Mouse (Mus musculus): ENCODE results near the gene Dmpk. TPM values are rescaled to one million over a fixed set of nuclear protein-coding genes. Genes with fewer than 3 reads are reported as not detected.
A peak's percentile ranks its signal among the peaks of the same experiment; 100 is the strongest.

The Dmpk gene
- polyA plus RNA-seq (2015; fragmentation: Nextera tagmentation; extraction: Ambion mirVana), result 22.6 and 23.1 TPM in 2 replicates

- no peaks in the 10 kb centered on the region for H3K27me3 ChIP-seq
- H3K4me2 ChIP-seq (replicated peaks), result peak within 1 kb of the TSS; percentile 50
- peaks cover 69% of the 10 kb centered on the region for H3K36me3 ChIP-seq
- 42% methylated on average over 10 of the region's 10 CpGs for WGBS
- peak within 1 kb of the TSS; percentile 27 for H3K4me3 ChIP-seq
- H3K9ac ChIP-seq, result peak within 1 kb of the TSS; percentile 46; the same call in 1 of the 2 replicates
- H3K9me3 ChIP-seq, result no peaks in the 10 kb centered on the region
- peaks cover 48% of the 10 kb centered on the region for H3K4me1 ChIP-seq
- H3K27ac ChIP-seq, result peak within 1 kb of the TSS; percentile 49; the same call in 1 of the 2 replicates
- peak; percentile 25; the same call in 1 of the 2 replicates for ATAC-seq (ENCODE audit: low FRiP score, low read depth)
Measured at GRCm38 (mm10) chr7:19083701-19084100, at the start of gene Dmpk. TSS of gene Dmpk (plus strand) at chr7:19083849.

DNA sequence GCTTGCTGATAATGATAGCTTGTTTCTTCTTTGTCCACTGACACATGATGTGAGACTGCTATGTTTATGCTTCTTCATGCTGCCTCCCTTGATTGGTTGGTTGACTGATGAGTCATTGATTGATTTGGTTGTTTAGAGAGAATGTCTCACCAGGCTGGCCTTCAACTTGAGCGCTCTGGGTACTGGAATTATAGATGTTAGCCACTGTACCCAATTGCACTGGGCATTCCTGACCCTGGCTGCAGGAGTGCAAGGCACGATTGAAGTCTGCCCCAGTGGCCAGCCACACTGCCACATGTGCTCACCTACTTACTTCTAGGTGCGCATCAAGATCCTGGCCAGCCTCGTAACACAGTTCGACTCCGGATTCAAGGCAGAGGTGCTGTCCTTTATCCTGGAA is 39.0 kb upstream of the Dmpk start:
- Histone ChIP-seq H3K27me3 (no peaks in the 10 kb centered on the region), H3K27ac (no peak overlapping the region), H3K4me1 (no peaks in the 10 kb centered on the region), H3K36me3 (peaks cover 100% of the 10 kb centered on the region), H3K9ac (no peak overlapping the region), H3K4me2 (replicated peaks) (no peak overlapping the region), H3K4me3 (no peak overlapping the region), H3K9me3 (no peaks in the 10 kb centered on the region)
- WGBS, result 97% methylated on average over 6 of the region's 6 CpGs
- ATAC-seq (ENCODE audit: low FRiP score, low read depth), result no peak

DNA sequence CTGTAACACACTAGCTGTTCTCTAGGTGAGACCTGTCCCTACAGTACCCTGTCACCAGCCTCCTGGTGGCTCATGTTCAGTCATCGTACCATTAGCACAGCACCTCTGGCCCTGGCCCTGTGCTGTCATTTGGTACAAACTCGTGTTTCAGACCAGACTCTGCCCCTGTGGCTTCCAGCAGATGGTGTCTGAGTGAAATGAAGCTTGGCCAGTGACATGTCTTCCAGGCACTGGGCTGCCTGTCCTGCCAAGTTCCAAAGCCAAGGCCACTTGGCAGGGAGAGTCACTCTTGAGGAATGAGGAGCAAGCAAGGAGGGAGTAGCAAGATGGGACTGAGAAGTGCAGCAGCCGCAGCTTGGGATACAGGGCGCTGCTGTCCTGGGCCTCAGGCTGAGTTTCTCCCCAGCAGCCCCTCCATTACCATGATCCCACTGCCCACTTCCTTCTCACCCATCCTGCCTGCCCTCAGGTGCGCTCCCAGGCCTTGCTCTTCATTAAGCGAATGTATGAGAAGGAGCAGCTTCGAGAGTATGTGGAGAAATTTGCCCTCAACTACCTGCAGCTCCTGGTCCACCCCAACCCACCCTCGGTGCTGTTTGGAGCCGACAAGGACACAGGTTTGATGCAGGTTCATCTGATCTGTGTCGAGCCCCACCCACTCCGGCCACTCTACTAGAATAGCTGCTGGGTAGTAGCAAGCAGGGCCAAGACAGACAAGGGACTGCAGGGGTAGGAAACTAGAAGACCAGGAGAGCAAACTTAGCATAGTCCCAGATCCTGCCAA is 37.2 kb upstream of the Dmpk start:
- Histone ChIP-seq H3K9ac (no peak overlapping the region), H3K4me1 (no peaks in the 10 kb centered on the region), H3K4me2 (replicated peaks) (no peak overlapping the region), H3K4me3 (no peak overlapping the region), H3K9me3 (no peaks in the 10 kb centered on the region), H3K36me3 (peaks cover 100% of the 10 kb centered on the region), H3K27ac (no peak overlapping the region), H3K27me3 (no peaks in the 10 kb centered on the region)
- 92% methylated on average over 11 of the region's 11 CpGs for WGBS
- ATAC-seq (ENCODE audit: low FRiP score, low read depth), result no peak

DNA sequence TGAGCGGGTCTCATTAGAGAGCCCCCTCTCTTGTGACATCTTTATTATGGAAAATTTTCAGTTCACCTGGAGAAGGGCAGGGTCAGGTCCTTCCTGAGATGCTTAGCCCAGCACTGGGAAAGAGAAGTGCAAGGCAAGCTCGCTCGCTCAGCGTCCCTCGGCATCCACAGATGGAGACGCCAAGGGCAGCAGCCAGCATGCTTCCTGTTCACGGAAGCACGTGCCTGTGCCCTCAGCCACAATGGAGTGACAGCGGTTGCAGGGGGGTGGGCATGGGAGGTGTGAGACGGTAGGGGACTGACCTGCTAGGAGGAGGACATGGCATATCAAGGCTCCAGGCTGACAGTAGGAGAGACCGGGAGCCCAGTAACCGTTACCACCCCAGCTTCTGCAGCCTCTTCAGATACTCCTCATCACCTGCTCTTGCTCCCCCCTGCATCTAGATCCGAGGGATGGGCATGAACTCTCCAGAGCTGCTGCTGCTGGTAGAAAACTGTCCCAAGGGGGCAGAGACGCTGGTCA is 35.6 kb upstream of the Dmpk start:
- Histone ChIP-seq H3K27me3 (no peaks in the 10 kb centered on the region), H3K9ac (no peak overlapping the region), H3K4me1 (no peaks in the 10 kb centered on the region), H3K9me3 (no peaks in the 10 kb centered on the region), H3K27ac (no peak overlapping the region), H3K4me3 (no peak overlapping the region), H3K4me2 (replicated peaks) (no peak overlapping the region), H3K36me3 (peaks cover 100% of the 10 kb centered on the region)
- ATAC-seq (ENCODE audit: low FRiP score, low read depth), result no peak
- 86% methylated on average over 14 of the region's 14 CpGs for WGBS

- Histone ChIP-seq H3K9me3 (no peaks in the 10 kb centered on the region), H3K4me1 (peaks cover 5% of the 10 kb centered on the region), H3K27me3 (no peaks in the 10 kb centered on the region), H3K4me3 (no peak overlapping the region), H3K36me3 (peaks cover 99% of the 10 kb centered on the region), H3K4me2 (replicated peaks) (no peak overlapping the region), H3K27ac (no peak overlapping the region), H3K9ac (no peak overlapping the region)
- WGBS, result 93% methylated on average over 5 of the region's 5 CpGs
- no peak for ATAC-seq (ENCODE audit: low FRiP score, low read depth)
Measured at GRCm38 (mm10) chr7:19049252-19049651, 34.4 kb upstream of the Dmpk start.

DNA sequence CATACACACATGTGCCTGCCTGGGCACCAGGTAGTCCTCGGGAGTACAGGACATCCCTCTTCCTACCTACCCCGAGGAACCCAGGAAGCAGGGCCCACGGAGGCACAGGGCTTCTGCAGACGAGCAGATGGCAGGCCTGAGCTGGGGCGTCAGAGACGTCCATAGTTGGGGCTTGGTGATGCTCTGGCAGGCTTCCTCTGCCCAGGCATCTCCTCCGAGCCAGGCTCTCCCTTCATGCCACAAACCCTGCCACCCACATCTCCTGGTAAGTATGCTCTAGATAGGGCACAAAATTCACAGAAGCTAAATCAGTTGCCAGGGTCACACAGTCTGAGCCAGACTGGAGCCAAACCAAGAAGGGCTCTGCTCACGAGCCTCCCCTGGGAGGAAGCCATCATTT is 33.5 kb upstream of the Dmpk start:
- H3K4me2 ChIP-seq (replicated peaks), result no peak overlapping the region
- no peak overlapping the region for H3K4me3 ChIP-seq
- no peak overlapping the region for H3K27ac ChIP-seq
- no peak for ATAC-seq (ENCODE audit: low FRiP score, low read depth)
- WGBS, result 81% methylated on average over 8 of the region's 8 CpGs
- H3K36me3 ChIP-seq, result peaks cover 94% of the 10 kb centered on the region
- no peaks in the 10 kb centered on the region for H3K27me3 ChIP-seq
- peaks cover 11% of the 10 kb centered on the region for H3K4me1 ChIP-seq
- H3K9me3 ChIP-seq, result no peaks in the 10 kb centered on the region
- no peak overlapping the region for H3K9ac ChIP-seq

- H3K4me3 ChIP-seq, result no peak overlapping the region
- no peak overlapping the region for H3K4me2 ChIP-seq (replicated peaks)
- 72% methylated on average over 4 of the region's 4 CpGs for WGBS
- H3K9me3 ChIP-seq, result no peaks in the 10 kb centered on the region
- no peak for ATAC-seq (ENCODE audit: low FRiP score, low read depth)
- H3K27ac ChIP-seq, result no peak overlapping the region
- no peak overlapping the region for H3K9ac ChIP-seq
- H3K27me3 ChIP-seq, result no peaks in the 10 kb centered on the region
- peaks cover 11% of the 10 kb centered on the region for H3K4me1 ChIP-seq
- peaks cover 88% of the 10 kb centered on the region for H3K36me3 ChIP-seq
Measured at GRCm38 (mm10) chr7:19051161-19051560, 32.5 kb upstream of the Dmpk start.

GRCm38 (mm10) chr7:19052345-19053135 is 31.1 kb upstream of the Dmpk start:
- Histone ChIP-seq H3K4me1 (peaks cover 11% of the 10 kb centered on the region), H3K4me2 (replicated peaks) (no peak overlapping the region), H3K9ac (no peak overlapping the region), H3K36me3 (peaks cover 79% of the 10 kb centered on the region), H3K27me3 (no peaks in the 10 kb centered on the region), H3K9me3 (no peaks in the 10 kb centered on the region), H3K27ac (no peak overlapping the region), H3K4me3 (no peak overlapping the region)
- no peak for ATAC-seq (ENCODE audit: low FRiP score, low read depth)
- WGBS, result 88% methylated on average over 15 of the region's 15 CpGs

- Histone ChIP-seq H3K4me1 (peaks cover 11% of the 10 kb centered on the region), H3K27ac (no peak overlapping the region), H3K4me3 (no peak overlapping the region), H3K9ac (no peak overlapping the region), H3K27me3 (no peaks in the 10 kb centered on the region), H3K9me3 (no peaks in the 10 kb centered on the region), H3K36me3 (peaks cover 73% of the 10 kb centered on the region), H3K4me2 (replicated peaks) (no peak overlapping the region)
- 93% methylated on average over 7 of the region's 7 CpGs for WGBS
- no peak for ATAC-seq (ENCODE audit: low FRiP score, low read depth)
Measured at GRCm38 (mm10) chr7:19053136-19053532, 30.5 kb upstream of the Dmpk start.

GRCm38 (mm10) chr7:19054047-19054776 is 29.4 kb upstream of the Dmpk start, which contains the start of gene Rsph6a:
TSS of gene Rsph6a (plus strand) at chr7:19054690.
- H3K27ac ChIP-seq, result no peak within 1 kb of the TSS; the same call in 1 of the 2 replicates
- no peaks in the 10 kb centered on the region for H3K9me3 ChIP-seq
- peak; percentile 37 for ATAC-seq (ENCODE audit: low FRiP score, low read depth)
- H3K27me3 ChIP-seq, result no peaks in the 10 kb centered on the region
- H3K4me2 ChIP-seq (replicated peaks), result peak within 1 kb of the TSS; percentile 53
- H3K4me1 ChIP-seq, result peaks cover 11% of the 10 kb centered on the region
- peak within 1 kb of the TSS; percentile 43; the same call in 1 of the 2 replicates for H3K9ac ChIP-seq
- peaks cover 62% of the 10 kb centered on the region for H3K36me3 ChIP-seq
- H3K4me3 ChIP-seq, result peak within 1 kb of the TSS; percentile 7
- WGBS, result 28% methylated on average over 33 of the region's 33 CpGs

DNA sequence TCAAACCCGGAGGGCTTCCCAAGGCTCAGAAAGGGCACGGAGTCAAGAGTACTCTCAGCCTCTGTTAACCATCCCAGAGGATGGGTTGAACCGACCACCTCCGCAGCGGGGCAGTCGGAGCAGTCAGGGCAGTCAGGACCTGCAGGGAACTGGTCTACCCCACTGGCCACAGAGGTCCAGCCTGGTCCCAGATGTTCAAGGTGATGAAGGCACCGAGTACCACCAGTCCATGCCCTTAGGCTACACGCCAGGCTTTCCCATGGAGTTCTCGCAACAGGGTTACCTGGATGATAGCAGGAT is 28.9 kb upstream of the Dmpk start:
- Histone ChIP-seq H3K27me3 (no peaks in the 10 kb centered on the region), H3K4me2 (replicated peaks) (peak overlapping the region; percentile 53), H3K9me3 (no peaks in the 10 kb centered on the region), H3K9ac (no peak overlapping the region), H3K27ac (no peak overlapping the region), H3K36me3 (peaks cover 57% of the 10 kb centered on the region), H3K4me1 (peaks cover 11% of the 10 kb centered on the region), H3K4me3 (peak overlapping the region; percentile 7; the same call in 1 of the 2 replicates)
- peak; percentile 22; the same call in 1 of the 2 replicates for ATAC-seq (ENCODE audit: low FRiP score, low read depth)
- 65% methylated on average over 9 of the region's 9 CpGs for WGBS
